Mouse (Mus musculus): ENCODE results near the gene Defa32. TPM values are rescaled to one million over a fixed set of nuclear protein-coding genes. Genes with fewer than 3 reads are reported as not detected.
"Not testable (repeated sequence)": the region's sequence is repeated elsewhere in the genome, so short reads cannot be mapped to it uniquely, and the experiment has no call there.

The Defa32 gene
- polyA plus RNA-seq (2015; fragmentation: Nextera tagmentation; extraction: Ambion mirVana) = not detected in 2 replicates

GRCm38 (mm10) chr8:21528732-21529131 is at the start of gene Defa32:
TSS of gene Defa32 (plus strand) at chr8:21529032.
- ATAC-seq (ENCODE audit: low read depth); H3K9me3 ChIP-seq (ENCODE audit: control insufficient read depth, low read length); H3K4me2 ChIP-seq (ENCODE audit: low read depth, low read length); H3K9ac ChIP-seq (ENCODE audit: low read length); H3K27me3 ChIP-seq (ENCODE audit: control insufficient read depth, insufficient read depth, low read depth, low read length); H3K36me3 ChIP-seq (ENCODE audit: control insufficient read depth, insufficient read depth, low read length); H3K27ac ChIP-seq (ENCODE audit: low read length); H3K4me1 ChIP-seq (replicated peaks; ENCODE audit: control insufficient read depth, insufficient read depth, low read length); H3K4me3 ChIP-seq (ENCODE audit: low read length): not testable (repeated sequence)
- no CpG with 5 or more reads among the region's 2 CpGs for WGBS

DNA sequence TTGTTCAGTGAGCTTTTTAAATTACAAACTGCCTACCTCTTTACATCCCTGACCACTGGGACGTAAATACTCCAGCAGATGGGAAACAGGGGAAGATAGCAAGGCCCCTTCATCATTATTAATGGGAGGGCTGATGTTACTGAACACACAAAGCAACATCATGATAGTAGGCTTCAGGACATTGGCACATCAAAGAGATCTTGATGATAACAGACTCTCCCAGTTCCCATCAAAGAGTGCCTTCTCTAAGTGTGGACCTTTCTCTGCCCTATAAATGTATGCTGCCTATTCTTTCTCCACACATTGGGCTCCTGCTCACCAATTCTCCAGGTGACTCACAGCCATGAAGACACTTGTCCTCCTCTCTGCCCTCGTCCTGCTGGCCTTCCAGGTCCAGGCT is 19.9 kb upstream of the Defa32 start, which contains the start of gene Defa20:
TSS of gene Defa20 (plus strand) at position 301 of the 400 bp plus-strand sequence.
- not testable (repeated sequence) for H3K4me1 ChIP-seq (replicated peaks; ENCODE audit: control insufficient read depth, insufficient read depth, low read length); H3K27ac ChIP-seq (ENCODE audit: low read length); H3K27me3 ChIP-seq (ENCODE audit: control insufficient read depth, insufficient read depth, low read depth, low read length); H3K4me3 ChIP-seq (ENCODE audit: low read length); H3K36me3 ChIP-seq (ENCODE audit: control insufficient read depth, insufficient read depth, low read length); H3K4me2 ChIP-seq (ENCODE audit: low read depth, low read length); H3K9ac ChIP-seq (ENCODE audit: low read length); ATAC-seq (ENCODE audit: low read depth); H3K9me3 ChIP-seq (ENCODE audit: control insufficient read depth, low read length)
- WGBS = no CpG with 5 or more reads among the region's 2 CpGs

DNA sequence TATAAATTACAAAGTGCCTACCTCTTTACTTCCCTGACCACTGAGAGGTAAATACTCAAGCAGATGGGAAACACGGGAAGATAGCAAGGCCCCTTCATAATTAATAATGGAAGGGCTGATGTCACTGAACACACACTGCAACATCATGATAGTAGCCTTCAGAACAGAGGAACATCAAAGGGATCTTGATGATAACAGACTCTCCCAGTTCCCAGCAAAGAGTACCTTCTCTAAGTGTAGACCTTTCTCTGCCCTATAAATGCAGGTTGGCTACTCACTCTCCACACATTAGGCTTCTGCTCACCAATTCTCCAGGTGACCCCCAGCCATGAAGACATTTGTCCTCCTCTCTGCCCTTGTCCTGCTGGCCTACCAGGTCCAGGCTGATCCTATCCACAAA is 36.3 kb downstream of the Defa32 start, which contains the start of gene Defa37:
TSS of gene Defa37 (plus strand) at position 301 of the 400 bp plus-strand sequence.
- not testable (repeated sequence) for H3K9ac ChIP-seq (ENCODE audit: low read length); ATAC-seq (ENCODE audit: low read depth)
- WGBS = no CpG with 5 or more reads among the region's 1 CpGs

More for the DNA sequence above, 36.3 kb downstream of the Defa32 start, which contains the start of gene Defa37:
- not testable (repeated sequence) for H3K27me3 ChIP-seq (ENCODE audit: control insufficient read depth, insufficient read depth, low read depth, low read length); H3K4me3 ChIP-seq (ENCODE audit: low read length); H3K27ac ChIP-seq (ENCODE audit: low read length); H3K4me2 ChIP-seq (ENCODE audit: low read depth, low read length); H3K9me3 ChIP-seq (ENCODE audit: control insufficient read depth, low read length); H3K4me1 ChIP-seq (replicated peaks; ENCODE audit: control insufficient read depth, insufficient read depth, low read length); H3K36me3 ChIP-seq (ENCODE audit: control insufficient read depth, insufficient read depth, low read length)

Other genes starting within 250 kb of the Defa32 start
- gene Defa27, start 213.5 kb upstream of the Defa32 start, polyA plus RNA-seq (2015; fragmentation: Nextera tagmentation; extraction: Ambion mirVana) = not detected in 2 replicates
- gene Defa29, start 202.0 kb upstream of the Defa32 start, polyA plus RNA-seq (2015; fragmentation: Nextera tagmentation; extraction: Ambion mirVana) = not detected in 2 replicates
- not detected in 2 replicates for gene Defa2, start 150.5 kb upstream of the Defa32 start, polyA plus RNA-seq (2015; fragmentation: Nextera tagmentation; extraction: Ambion mirVana)
- gene Defa33, start 137.2 kb upstream of the Defa32 start, polyA plus RNA-seq (2015; fragmentation: Nextera tagmentation; extraction: Ambion mirVana) = not detected in 2 replicates
- gene Defa36, start 101.6 kb upstream of the Defa32 start, polyA plus RNA-seq (2015; fragmentation: Nextera tagmentation; extraction: Ambion mirVana) = not detected in 2 replicates
- not detected in 2 replicates for gene Gm7849, start 72.5 kb upstream of the Defa32 start, polyA plus RNA-seq (2015; fragmentation: Nextera tagmentation; extraction: Ambion mirVana)
- gene Defa20, start 19.8 kb upstream of the Defa32 start, polyA plus RNA-seq (2015; fragmentation: Nextera tagmentation; extraction: Ambion mirVana) = not detected in 2 replicates
- 1.1 TPM in 1 of 2 replicates, not detected in the other for gene Defa37, start 36.4 kb downstream of the Defa32 start, polyA plus RNA-seq (2015; fragmentation: Nextera tagmentation; extraction: Ambion mirVana)
- not detected in 2 replicates for gene Defa28, start 54.0 kb downstream of the Defa32 start, polyA plus RNA-seq (2015; fragmentation: Nextera tagmentation; extraction: Ambion mirVana)
- not detected in 2 replicates for gene Gm7861, start 65.5 kb downstream of the Defa32 start, polyA plus RNA-seq (2015; fragmentation: Nextera tagmentation; extraction: Ambion mirVana)
- not detected in 2 replicates for gene Defa26, start 89.2 kb downstream of the Defa32 start, polyA plus RNA-seq (2015; fragmentation: Nextera tagmentation; extraction: Ambion mirVana)
- gene Defa17, start 126.7 kb downstream of the Defa32 start, polyA plus RNA-seq (2015; fragmentation: Nextera tagmentation; extraction: Ambion mirVana) = not detected in 2 replicates
- not detected in 2 replicates for gene Defa34, start 136.8 kb downstream of the Defa32 start, polyA plus RNA-seq (2015; fragmentation: Nextera tagmentation; extraction: Ambion mirVana)
- gene AY761184, start 174.6 kb downstream of the Defa32 start, polyA plus RNA-seq (2015; fragmentation: Nextera tagmentation; extraction: Ambion mirVana) = not detected in 2 replicates
- not detected in 2 replicates for gene Defa24, start 205.5 kb downstream of the Defa32 start, polyA plus RNA-seq (2015; fragmentation: Nextera tagmentation; extraction: Ambion mirVana)